Mouse (Mus musculus): ENCODE measurements around the gene Gm27021. TPM values are rescaled to one million over a fixed set of nuclear protein-coding genes. Genes with fewer than 3 reads are reported as not detected.
A peak's percentile ranks its signal among the peaks of the same experiment; 100 is the strongest.

Gm27021 gene
- polyA plus RNA-seq, 1 experiment from 2014 or later: 2.0 TPM

- no peaks in the 10 kb centered on the region for H3K36me3 ChIP-seq (ENCODE audit: control insufficient read depth, insufficient read depth, low read length)
- H3K4me1 ChIP-seq (ENCODE audit: control insufficient read depth, insufficient read depth, low read length): no peaks in the 10 kb centered on the region
- WGBS: 62% methylated on average over 11 of the region's 11 CpGs
- H3K27ac ChIP-seq (ENCODE audit: low read length): no peak overlapping the region
- H3K9ac ChIP-seq (ENCODE audit: low read length): no peak overlapping the region
- no peak overlapping the region for H3K4me3 ChIP-seq (replicated peaks; ENCODE audit: low read length)
- ATAC-seq (ENCODE audit: insufficient read depth, low FRiP score): no peak
- H3K9me3 ChIP-seq (replicated peaks; ENCODE audit: control insufficient read depth, low read length): no peaks in the 10 kb centered on the region
- H3K4me2 ChIP-seq (ENCODE audit: low read depth, low read length): no peak overlapping the region
- no peaks in the 10 kb centered on the region for H3K27me3 ChIP-seq (ENCODE audit: control insufficient read depth, insufficient read depth, low read length)
Observed at GRCm38 (mm10) chr8:120626461-120626860, 41.4 kb downstream of the Gm27021 start.

GRCm38 (mm10) chr8:120623608-120624007, 44.3 kb downstream of the Gm27021 start:
- Histone ChIP-seq H3K9ac (ENCODE audit: low read length) (no peak overlapping the region), H3K4me2 (ENCODE audit: low read depth, low read length) (no peak overlapping the region), H3K27ac (ENCODE audit: low read length) (no peak overlapping the region), H3K4me1 (ENCODE audit: control insufficient read depth, insufficient read depth, low read length) (0 out of 2 replicates have a peak, but pooled peaks cover 4% of the 10 kb centered on the region), H3K36me3 (ENCODE audit: control insufficient read depth, insufficient read depth, low read length) (no peaks in the 10 kb centered on the region), H3K27me3 (ENCODE audit: control insufficient read depth, insufficient read depth, low read length) (no peaks in the 10 kb centered on the region), H3K9me3 (replicated peaks; ENCODE audit: control insufficient read depth, low read length) (no peaks in the 10 kb centered on the region), H3K4me3 (replicated peaks; ENCODE audit: low read length) (no peak overlapping the region)
- ATAC-seq (ENCODE audit: insufficient read depth, low FRiP score): no peak
- WGBS: 41% methylated on average over 2 of the region's 2 CpGs

GRCm38 (mm10) chr8:120622161-120622560, 45.7 kb downstream of the Gm27021 start:
- Histone ChIP-seq H3K4me3 (replicated peaks; ENCODE audit: low read length) (no peak overlapping the region), H3K9me3 (replicated peaks; ENCODE audit: control insufficient read depth, low read length) (no peaks in the 10 kb centered on the region), H3K9ac (ENCODE audit: low read length) (no peak overlapping the region), H3K4me2 (ENCODE audit: low read depth, low read length) (no peak overlapping the region), H3K36me3 (ENCODE audit: control insufficient read depth, insufficient read depth, low read length) (no peaks in the 10 kb centered on the region), H3K4me1 (ENCODE audit: control insufficient read depth, insufficient read depth, low read length) (0 out of 2 replicates have a peak, but pooled peaks cover 4% of the 10 kb centered on the region), H3K27me3 (ENCODE audit: control insufficient read depth, insufficient read depth, low read length) (no peaks in the 10 kb centered on the region), H3K27ac (ENCODE audit: low read length) (no peak overlapping the region)
- no peak for ATAC-seq (ENCODE audit: insufficient read depth, low FRiP score)
- 68% methylated on average over 14 of the region's 14 CpGs for WGBS

GRCm38 (mm10) chr8:120620441-120620840, 47.4 kb downstream of the Gm27021 start:
- ATAC-seq (ENCODE audit: insufficient read depth, low FRiP score): no peak
- Histone ChIP-seq H3K4me1 (ENCODE audit: control insufficient read depth, insufficient read depth, low read length) (0 out of 2 replicates have a peak, but pooled peaks cover 4% of the 10 kb centered on the region), H3K27me3 (ENCODE audit: control insufficient read depth, insufficient read depth, low read length) (no peaks in the 10 kb centered on the region), H3K36me3 (ENCODE audit: control insufficient read depth, insufficient read depth, low read length) (no peaks in the 10 kb centered on the region), H3K9me3 (replicated peaks; ENCODE audit: control insufficient read depth, low read length) (no peaks in the 10 kb centered on the region), H3K4me2 (ENCODE audit: low read depth, low read length) (no peak overlapping the region), H3K4me3 (replicated peaks; ENCODE audit: low read length) (no peak overlapping the region), H3K27ac (ENCODE audit: low read length) (no peak overlapping the region), H3K9ac (ENCODE audit: low read length) (no peak overlapping the region)
- WGBS: 36% methylated on average over 7 of the region's 7 CpGs

- Histone ChIP-seq H3K36me3 (ENCODE audit: control insufficient read depth, insufficient read depth, low read length) (no peaks in the 10 kb centered on the region), H3K4me1 (ENCODE audit: control insufficient read depth, insufficient read depth, low read length) (0 out of 2 replicates have a peak, but pooled peaks cover 4% of the 10 kb centered on the region), H3K27ac (ENCODE audit: low read length) (no peak overlapping the region), H3K9ac (ENCODE audit: low read length) (no peak overlapping the region), H3K9me3 (replicated peaks; ENCODE audit: control insufficient read depth, low read length) (no peaks in the 10 kb centered on the region), H3K4me3 (replicated peaks; ENCODE audit: low read length) (no peak overlapping the region), H3K27me3 (ENCODE audit: control insufficient read depth, insufficient read depth, low read length) (no peaks in the 10 kb centered on the region), H3K4me2 (ENCODE audit: low read depth, low read length) (no peak overlapping the region)
- ATAC-seq (ENCODE audit: insufficient read depth, low FRiP score): no peak
- 74% methylated on average over 11 of the region's 11 CpGs for WGBS
Observed at GRCm38 (mm10) chr8:120619235-120620180, 48.4 kb downstream of the Gm27021 start.

GRCm38 (mm10) chr8:120618110-120618509, 49.8 kb downstream of the Gm27021 start:
- ATAC-seq (ENCODE audit: insufficient read depth, low FRiP score): peak; percentile 31
- Histone ChIP-seq H3K36me3 (ENCODE audit: control insufficient read depth, insufficient read depth, low read length) (no peaks in the 10 kb centered on the region), H3K27me3 (ENCODE audit: control insufficient read depth, insufficient read depth, low read length) (no peaks in the 10 kb centered on the region), H3K9ac (ENCODE audit: low read length) (no peak overlapping the region), H3K4me2 (ENCODE audit: low read depth, low read length) (no peak overlapping the region), H3K27ac (ENCODE audit: low read length) (no peak overlapping the region), H3K4me1 (ENCODE audit: control insufficient read depth, insufficient read depth, low read length) (0 out of 2 replicates have a peak, but pooled peaks cover 4% of the 10 kb centered on the region), H3K4me3 (replicated peaks; ENCODE audit: low read length) (no peak overlapping the region), H3K9me3 (replicated peaks; ENCODE audit: control insufficient read depth, low read length) (no peaks in the 10 kb centered on the region)
- 2% methylated on average over 6 of the region's 6 CpGs for WGBS

GRCm38 (mm10) chr8:120616663-120617626, 50.9 kb downstream of the Gm27021 start:
- Histone ChIP-seq H3K4me2 (ENCODE audit: low read depth, low read length) (no peak overlapping the region), H3K9ac (ENCODE audit: low read length) (no peak overlapping the region), H3K27me3 (ENCODE audit: control insufficient read depth, insufficient read depth, low read length) (no peaks in the 10 kb centered on the region), H3K4me1 (ENCODE audit: control insufficient read depth, insufficient read depth, low read length) (0 out of 2 replicates have a peak, but pooled peaks cover 4% of the 10 kb centered on the region), H3K4me3 (replicated peaks; ENCODE audit: low read length) (no peak overlapping the region), H3K27ac (ENCODE audit: low read length) (no peak overlapping the region), H3K9me3 (replicated peaks; ENCODE audit: control insufficient read depth, low read length) (no peaks in the 10 kb centered on the region), H3K36me3 (ENCODE audit: control insufficient read depth, insufficient read depth, low read length) (no peaks in the 10 kb centered on the region)
- WGBS: 43% methylated on average over 7 of the region's 8 CpGs
- ATAC-seq (ENCODE audit: insufficient read depth, low FRiP score): no peak

GRCm38 (mm10) chr8:120614491-120614890, 53.4 kb downstream of the Gm27021 start:
- Histone ChIP-seq H3K4me2 (ENCODE audit: low read depth, low read length) (no peak overlapping the region), H3K9me3 (replicated peaks; ENCODE audit: control insufficient read depth, low read length) (no peaks in the 10 kb centered on the region), H3K4me1 (ENCODE audit: control insufficient read depth, insufficient read depth, low read length) (no peaks in the 10 kb centered on the region), H3K27ac (ENCODE audit: low read length) (no peak overlapping the region), H3K9ac (ENCODE audit: low read length) (no peak overlapping the region), H3K4me3 (replicated peaks; ENCODE audit: low read length) (no peak overlapping the region), H3K27me3 (ENCODE audit: control insufficient read depth, insufficient read depth, low read length) (no peaks in the 10 kb centered on the region), H3K36me3 (ENCODE audit: control insufficient read depth, insufficient read depth, low read length) (no peaks in the 10 kb centered on the region)
- 85% methylated on average over 3 of the region's 3 CpGs for WGBS
- no peak for ATAC-seq (ENCODE audit: insufficient read depth, low FRiP score)
